In genomic region chr7:110717104-110717503, GRCm38 (mm10) we compare ENCODE assay signal across 30 mouse cellular contexts.
"Had no signal": no experiment of that assay in that cellular context is flagged by ENCODE, and none has a peak within 500 bp of the region (broad histone marks: within the 10 kb centered on the region; RNA-seq: fewer than 3 reads in every experiment).

No protein-coding gene starts in this region.

- DNase-seq: left cerebral cortex, postnatal 4 days; liver; liver, embryonic 13.5 days; liver, postnatal 0 days; lung, adult 18-20 months; lung, adult 2 months; lung, embryonic 14.5 days; lung, postnatal 10 days; lung, postnatal 14 days; lung, postnatal 36 days; lung, postnatal 4 days had no signal

- H3K4me2 ChIP-seq: limb, embryonic 12.5 days; limb, embryonic 13.5 days; limb, embryonic 15.5 days; liver, embryonic 11.5 days; liver, embryonic 12.5 days; liver, embryonic 13.5 days; liver, embryonic 15.5 days; lung, embryonic 14.5 days; lung, embryonic 15.5 days; midbrain, embryonic 12.5 days; midbrain, embryonic 13.5 days; midbrain, embryonic 15.5 days; neural tube, embryonic 12.5 days had no signal

- H3K36me3 ChIP-seq: limb, embryonic 10.5 days; limb, embryonic 12.5 days; limb, embryonic 13.5 days; limb, embryonic 15.5 days; liver, embryonic 12.5 days; liver, embryonic 13.5 days; liver, embryonic 15.5 days; lung, embryonic 15.5 days; midbrain, embryonic 10.5 days; midbrain, embryonic 12.5 days; midbrain, embryonic 13.5 days; midbrain, embryonic 15.5 days; neural tube, embryonic 12.5 days had no signal

- H3K4me3 ChIP-seq: limb, embryonic 10.5 days; limb, embryonic 12.5 days; limb, embryonic 13.5 days; limb, embryonic 15.5 days; liver, embryonic 12.5 days; liver, embryonic 13.5 days; liver, embryonic 15.5 days; lung, embryonic 15.5 days; megakaryocyte, embryonic 14.5 days; midbrain, embryonic 10.5 days; midbrain, embryonic 12.5 days; midbrain, embryonic 13.5 days; midbrain, embryonic 15.5 days; myocyte; neural tube, embryonic 12.5 days had no signal

- H3K9ac ChIP-seq: limb, embryonic 12.5 days; limb, embryonic 13.5 days; limb, embryonic 15.5 days; liver, embryonic 12.5 days; liver, embryonic 13.5 days; liver, embryonic 14.5 days; liver, embryonic 15.5 days; liver, postnatal 0 days; lung, embryonic 14.5 days; lung, embryonic 15.5 days; midbrain, embryonic 12.5 days; midbrain, embryonic 13.5 days; midbrain, embryonic 15.5 days; neural tube, embryonic 12.5 days had no signal

- H3K27me3 ChIP-seq: limb, embryonic 12.5 days; limb, embryonic 13.5 days; limb, embryonic 15.5 days; lung, embryonic 15.5 days; midbrain, embryonic 12.5 days; midbrain, embryonic 13.5 days; midbrain, embryonic 15.5 days; neural tube, embryonic 12.5 days had no signal

- H3K4me1 ChIP-seq: limb, embryonic 10.5 days; limb, embryonic 12.5 days; limb, embryonic 13.5 days; limb, embryonic 15.5 days; liver, embryonic 12.5 days; liver, embryonic 13.5 days; liver, embryonic 15.5 days; lung, embryonic 15.5 days; megakaryocyte, embryonic 14.5 days; midbrain, embryonic 10.5 days; midbrain, embryonic 12.5 days; midbrain, embryonic 13.5 days; midbrain, embryonic 15.5 days; neural tube, embryonic 12.5 days had no signal

- ATAC-seq: liver, embryonic 12.5 days; liver, postnatal 0 days; lung, postnatal 0 days; midbrain, embryonic 13.5 days; midbrain, embryonic 15.5 days; midbrain, embryonic 16.5 days had no signal

- H3K27ac ChIP-seq: limb, embryonic 10.5 days; limb, embryonic 12.5 days; limb, embryonic 13.5 days; limb, embryonic 15.5 days; liver, embryonic 12.5 days; liver, embryonic 13.5 days; liver, embryonic 14.5 days; liver, embryonic 15.5 days; lung, embryonic 15.5 days; macrophage; midbrain, embryonic 10.5 days; midbrain, embryonic 12.5 days; midbrain, embryonic 13.5 days; midbrain, embryonic 15.5 days; neural tube, embryonic 12.5 days had no signal

- H3K9me3 ChIP-seq: limb, embryonic 10.5 days; limb, embryonic 12.5 days; limb, embryonic 13.5 days; limb, embryonic 15.5 days; liver, embryonic 12.5 days; liver, embryonic 13.5 days; liver, embryonic 15.5 days; lung, embryonic 15.5 days; midbrain, embryonic 10.5 days; midbrain, embryonic 12.5 days; midbrain, embryonic 13.5 days; midbrain, embryonic 15.5 days; neural tube, embryonic 12.5 days had no signal
